Mouse (Mus musculus) heart, embryonic 10.5 days (tissue): ENCODE measurements around the gene Ets2. TPM values are rescaled to one million over a fixed set of nuclear protein-coding genes. Genes with fewer than 3 reads are reported as not detected.
"Not testable (repeated sequence)": the region's sequence is repeated elsewhere in the genome, so short reads cannot be mapped to it uniquely, and the experiment has no call there.

Source experiments
- DNase-seq: peaks from one replicate; pipeline ENCODE4 v3.0.0-alpha.2; 2017; ENCODE audit warnings: low spot score
- H3K27ac ChIP-seq: fragments of 300-500 bp; sonication (generic); 2 replicates; pipeline ENCODE4 v1.5.1; 2016; ENCODE audit warnings: mild to moderate bottlenecking
- H3K27me3 ChIP-seq: fragments of 300-500 bp; sonication (generic); 2 replicates; pipeline ENCODE4 v1.6.1; 2016; ENCODE audit warnings: mild to moderate bottlenecking; ENCODE audit not compliant: poor library complexity, insufficient read depth, severe bottlenecking
- H3K36me3 ChIP-seq: fragments of 300-500 bp; sonication (generic); 2 replicates; pipeline ENCODE4 v1.6.1; 2016; ENCODE audit warnings: mild to moderate bottlenecking, moderate library complexity
- H3K4me1 ChIP-seq: fragments of 300-500 bp; sonication (generic); 2 replicates; pipeline ENCODE4 v1.6.1; 2016; ENCODE audit warnings: mild to moderate bottlenecking
- H3K4me3 ChIP-seq: fragments of 300-500 bp; sonication (generic); 2 replicates; pipeline ENCODE4 v1.5.1; 2016; ENCODE audit warnings: mild to moderate bottlenecking, moderate library complexity
- H3K9me3 ChIP-seq: fragments of 300-500 bp; sonication (generic); 2 replicates; pipeline ENCODE4 v1.6.1; 2016; ENCODE audit warnings: mild to moderate bottlenecking, moderate library complexity
- WGBS: fragments of 180-500 bp; shearing (Covaris S2); methylation state at CpG from one replicate; pipeline ENCODE4 v1.1.7; 2016; 5-methylcytosine and 5-hydroxymethylcytosine counted together
- polyA plus RNA-seq: library from polyadenylated mRNA; unstranded; fragments of >200 nt; fragmentation: Nextera tagmentation; extraction: Ambion mirVana; gene quantifications from 2 replicates; pipeline ENCODE4 v1.2.1, GENCODE M21; 2016

The Ets2 gene
- polyA plus RNA-seq, 1 experiment from 2014 or later = 38.5 TPM

GRCm38 (mm10) chr16:95745685-95746084 is 43.8 kb downstream of the Ets2 start:
- Histone ChIP-seq H3K27ac (no peak overlapping the region), H3K4me1 (peaks cover 7% of the 10 kb centered on the region; the same call in 1 of the 2 replicates), H3K9me3 (no peaks in the 10 kb centered on the region), H3K36me3 (no peaks in the 10 kb centered on the region), H3K27me3 (no peaks in the 10 kb centered on the region; the same call in 1 of the 2 replicates), H3K4me3 (no peak overlapping the region)
- DNase-seq = no peak
- 62% methylated on average over 3 of the region's 3 CpGs for WGBS

- H3K4me1 ChIP-seq = peaks cover 7% of the 10 kb centered on the region; the same call in 1 of the 2 replicates
- H3K9me3 ChIP-seq = no peaks in the 10 kb centered on the region
- H3K4me3 ChIP-seq = no peak overlapping the region
- H3K27ac ChIP-seq = no peak overlapping the region
- no peaks in the 10 kb centered on the region for H3K36me3 ChIP-seq
- WGBS = 70% methylated on average over 2 of the region's 2 CpGs
- no peaks in the 10 kb centered on the region; the same call in 1 of the 2 replicates for H3K27me3 ChIP-seq
- DNase-seq = no peak
These were observed 44.7 kb downstream of the Ets2 start for GRCm38 (mm10) chr16:95746565-95746964.

GRCm38 (mm10) chr16:95749291-95750103 is 47.6 kb downstream of the Ets2 start:
- no peak for DNase-seq
- Histone ChIP-seq H3K36me3 (no peaks in the 10 kb centered on the region), H3K4me1 (0 out of 2 replicates have a peak, but pooled peaks cover 7% of the 10 kb centered on the region), H3K27ac (no peak overlapping the region), H3K9me3 (no peaks in the 10 kb centered on the region), H3K4me3 (no peak overlapping the region), H3K27me3 (no peaks in the 10 kb centered on the region)
- 72% methylated on average over 12 of the region's 12 CpGs for WGBS

GRCm38 (mm10) chr16:95750211-95750629 is 48.3 kb downstream of the Ets2 start:
- Histone ChIP-seq H3K9me3 (no peaks in the 10 kb centered on the region), H3K27me3 (no peaks in the 10 kb centered on the region), H3K27ac (no peak overlapping the region), H3K36me3 (no peaks in the 10 kb centered on the region), H3K4me3 (no peak overlapping the region), H3K4me1 (0 out of 2 replicates have a peak, but pooled peaks cover 7% of the 10 kb centered on the region)
- no peak for DNase-seq
- WGBS = 73% methylated on average over 6 of the region's 6 CpGs

GRCm38 (mm10) chr16:95752502-95752901 is 50.6 kb downstream of the Ets2 start:
- WGBS = 85% methylated on average over 9 of the region's 9 CpGs
- H3K4me3 ChIP-seq = no peak overlapping the region
- DNase-seq = no peak
- H3K9me3 ChIP-seq = no peaks in the 10 kb centered on the region
- 0 out of 2 replicates have a peak, but pooled peaks cover 7% of the 10 kb centered on the region for H3K4me1 ChIP-seq
- H3K27me3 ChIP-seq = no peaks in the 10 kb centered on the region
- H3K27ac ChIP-seq = no peak overlapping the region
- H3K36me3 ChIP-seq = no peaks in the 10 kb centered on the region

- no peak overlapping the region for H3K27ac ChIP-seq
- no peak overlapping the region for H3K4me3 ChIP-seq
- H3K4me1 ChIP-seq = 0 out of 2 replicates have a peak, but pooled peaks cover 7% of the 10 kb centered on the region
- no peak for DNase-seq
- no peaks in the 10 kb centered on the region for H3K27me3 ChIP-seq
- H3K9me3 ChIP-seq = no peaks in the 10 kb centered on the region
- 37% methylated on average over 7 of the region's 7 CpGs for WGBS
- H3K36me3 ChIP-seq = no peaks in the 10 kb centered on the region
These were observed 51.4 kb downstream of the Ets2 start for GRCm38 (mm10) chr16:95753295-95753694.

- no peak overlapping the region for H3K27ac ChIP-seq
- no peaks in the 10 kb centered on the region for H3K36me3 ChIP-seq
- WGBS = 80% methylated on average over 8 of the region's 8 CpGs
- no peak overlapping the region for H3K4me3 ChIP-seq
- DNase-seq = no peak
- H3K27me3 ChIP-seq = no peaks in the 10 kb centered on the region
- H3K9me3 ChIP-seq = no peaks in the 10 kb centered on the region
- peaks cover 10% of the 10 kb centered on the region for H3K4me1 ChIP-seq
These were observed 57.5 kb downstream of the Ets2 start for GRCm38 (mm10) chr16:95759151-95759987.

GRCm38 (mm10) chr16:95759988-95760391 is 58.1 kb downstream of the Ets2 start:
- H3K9me3 ChIP-seq = no peaks in the 10 kb centered on the region
- H3K27ac ChIP-seq = peak overlapping the region; percentile 42; the same call in 1 of the 2 replicates
- H3K27me3 ChIP-seq = no peaks in the 10 kb centered on the region
- H3K36me3 ChIP-seq = no peaks in the 10 kb centered on the region
- DNase-seq = no peak
- H3K4me3 ChIP-seq = no peak overlapping the region
- H3K4me1 ChIP-seq = peaks cover 10% of the 10 kb centered on the region
- WGBS = 35% methylated on average over 6 of the region's 6 CpGs

- Histone ChIP-seq H3K36me3 (no peaks in the 10 kb centered on the region), H3K9me3 (no peaks in the 10 kb centered on the region), H3K4me3 (no peak overlapping the region), H3K27me3 (no peaks in the 10 kb centered on the region), H3K27ac (no peak overlapping the region), H3K4me1 (peaks cover 10% of the 10 kb centered on the region)
- WGBS = 84% methylated on average over 6 of the region's 6 CpGs
- DNase-seq = no peak
These were observed 59.9 kb downstream of the Ets2 start for GRCm38 (mm10) chr16:95761742-95762141.

GRCm38 (mm10) chr16:95763201-95763600 is 61.3 kb downstream of the Ets2 start:
- Histone ChIP-seq H3K27me3 (0 out of 2 replicates have a peak, but pooled peaks cover 3% of the 10 kb centered on the region), H3K27ac (0 out of 2 replicates have a peak overlapping the region, but pooled peaks have one; percentile 47), H3K36me3 (no peaks in the 10 kb centered on the region), H3K4me1 (peaks cover 10% of the 10 kb centered on the region), H3K9me3 (no peaks in the 10 kb centered on the region), H3K4me3 (no peak overlapping the region)
- no peak for DNase-seq
- WGBS = 74% methylated on average over 6 of the region's 6 CpGs

- H3K27me3 ChIP-seq, H3K9me3 ChIP-seq, H3K27ac ChIP-seq, DNase-seq, H3K4me3 ChIP-seq, H3K36me3 ChIP-seq: not testable (repeated sequence)
- 56% methylated on average over 8 of the region's 8 CpGs for WGBS
- peaks cover 10% of the 10 kb centered on the region for H3K4me1 ChIP-seq
These were observed 62.2 kb downstream of the Ets2 start for GRCm38 (mm10) chr16:95764041-95764440.

GRCm38 (mm10) chr16:95766181-95766580 is 64.3 kb downstream of the Ets2 start:
- WGBS = 67% methylated on average over 3 of the region's 3 CpGs
- no peak overlapping the region for H3K27ac ChIP-seq
- DNase-seq = no peak
- H3K9me3 ChIP-seq = no peaks in the 10 kb centered on the region
- H3K4me1 ChIP-seq = peaks cover 15% of the 10 kb centered on the region
- no peaks in the 10 kb centered on the region for H3K36me3 ChIP-seq
- H3K27me3 ChIP-seq = 0 out of 2 replicates have a peak, but pooled peaks cover 3% of the 10 kb centered on the region
- no peak overlapping the region for H3K4me3 ChIP-seq

GRCm38 (mm10) chr16:95767246-95767645 is 65.4 kb downstream of the Ets2 start:
- H3K4me3 ChIP-seq = no peak overlapping the region
- no peak for DNase-seq
- H3K36me3 ChIP-seq = no peaks in the 10 kb centered on the region
- 68% methylated on average over 2 of the region's 2 CpGs for WGBS
- H3K27me3 ChIP-seq = 0 out of 2 replicates have a peak, but pooled peaks cover 3% of the 10 kb centered on the region
- peaks cover 13% of the 10 kb centered on the region for H3K4me1 ChIP-seq
- no peaks in the 10 kb centered on the region for H3K9me3 ChIP-seq
- no peak overlapping the region for H3K27ac ChIP-seq
